Mouse (Mus musculus) layer of hippocampus, adult 8-10 months (tissue): Measurements from ENCODE around the gene Ppp1ca. TPM values are rescaled to one million over a fixed set of nuclear protein-coding genes. Genes with fewer than 3 reads are reported as not detected.

Source experiments
- DNase-seq, 2 experiments: peaks; one replicate each; pipeline ENCODE4 v3.0.0; 2022; ENCODE audit warnings: low spot score in 2 of 2
- microRNA-seq, 2 experiments: library from miRNA; unstranded; fragments of <30 nt; microRNA quantifications; one replicate each; pipeline ENCODE4 v1.2.0; 2022
- total RNA-seq, 4 experiments: library from RNA; stranded (reverse); gene quantifications; 2 replicates each; pipeline ENCODE4 v1.2.4; 2022

Gene Ppp1ca
- total RNA-seq, 4 experiments from 2014 or later, result 255 to 271 (median 266) TPM

- DNase-seq, result peak; percentile 97
These were observed 39.7 kb downstream of the Ppp1ca start, which contains the start of gene Pold4 for GRCm38 (mm10) chr19:4231253-4232185. Pold4 (plus strand) TSS chr19:4231899.

DNA sequence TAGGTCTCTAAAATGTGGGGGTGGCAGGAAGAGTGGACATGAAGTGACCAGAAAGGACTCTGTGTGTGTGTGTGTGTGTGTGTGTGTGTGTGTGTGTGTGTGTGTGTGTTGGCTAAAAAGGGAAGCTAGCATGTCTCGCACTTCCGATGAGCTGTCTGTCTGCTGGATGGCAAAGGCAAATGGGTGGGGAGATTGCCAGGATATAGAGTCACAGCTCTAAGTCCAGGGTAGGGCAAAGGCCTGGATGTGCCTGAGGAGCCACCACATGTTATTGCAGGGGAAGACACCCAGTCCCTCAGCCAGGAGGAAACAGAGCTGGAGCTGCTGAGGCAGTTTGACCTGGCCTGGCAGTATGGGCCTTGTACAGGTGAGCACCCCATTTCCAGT is 40.3 kb downstream of the Ppp1ca start:
- DNase-seq, result peak in 1 of 2 experiments; percentile 45

- DNase-seq, result no peak
These were observed 40.8 kb downstream of the Ppp1ca start for GRCm38 (mm10) chr19:4232651-4233050.

GRCm38 (mm10) chr19:4234548-4234947 is 42.7 kb downstream of the Ppp1ca start:
- no peak for DNase-seq

DNA sequence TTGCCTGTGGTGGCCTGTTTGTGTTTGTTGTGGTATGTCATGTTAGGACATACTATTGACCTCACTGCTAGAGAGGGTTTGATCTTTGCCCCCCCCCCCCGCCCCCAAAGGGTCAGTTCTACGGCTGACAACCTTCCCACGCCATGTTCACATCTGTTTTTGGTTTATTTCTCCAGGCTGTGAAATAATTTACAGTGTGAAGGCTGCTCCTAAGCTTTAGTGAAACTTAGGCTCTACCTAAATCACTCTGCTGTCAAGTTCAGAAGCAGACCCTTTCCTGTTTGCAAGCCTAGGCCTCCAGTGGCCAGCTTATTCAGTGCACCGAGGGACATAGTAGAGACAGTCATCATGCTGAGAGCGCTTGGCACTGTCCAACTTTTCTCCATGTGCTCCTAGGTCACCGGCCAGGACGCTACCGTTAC is 48.4 kb downstream of the Ppp1ca start:
- DNase-seq, result no peak

DNA sequence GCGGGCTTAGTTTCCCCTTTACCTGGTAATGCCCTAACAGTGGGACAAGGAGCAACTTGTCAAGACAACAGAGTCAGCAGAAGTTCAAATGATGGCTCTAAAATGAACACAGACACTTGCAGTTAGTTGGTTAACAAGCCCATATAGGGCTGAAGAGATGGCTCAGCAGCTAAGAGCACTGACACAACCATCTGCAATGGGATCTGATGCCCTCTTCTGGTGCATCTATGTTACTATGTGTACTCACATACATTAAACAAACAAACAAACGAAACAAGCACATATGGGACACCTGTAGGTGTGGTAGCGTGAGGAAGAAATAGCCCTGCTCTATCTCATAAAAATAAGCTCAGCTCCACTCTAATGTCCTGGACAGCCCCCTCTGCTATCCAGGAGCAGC is 50.6 kb downstream of the Ppp1ca start:
- no peak for DNase-seq

DNA sequence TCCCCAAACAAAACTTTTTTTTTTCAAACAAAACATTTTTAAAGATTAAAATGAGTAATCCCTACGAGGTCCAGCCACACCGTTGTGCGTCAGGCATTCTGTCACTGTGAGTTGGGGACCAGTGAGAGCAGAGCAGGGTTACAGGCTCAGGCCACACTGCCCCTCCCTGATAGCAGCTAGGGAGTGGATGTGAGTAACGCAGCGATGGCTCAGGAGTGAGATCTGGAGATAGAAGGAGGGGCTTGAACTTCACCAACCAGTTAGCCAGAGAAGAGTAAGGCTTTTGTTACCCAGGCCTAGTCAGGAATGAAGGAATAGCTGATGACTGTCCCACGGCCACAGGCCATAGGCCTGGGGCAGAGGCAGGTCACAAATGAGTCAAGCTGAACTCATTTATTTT is 52.9 kb downstream of the Ppp1ca start:
- DNase-seq, result no peak

Small RNA genes lying within 50 kb of the gene (microRNA-seq; reads per million reads assigned to microRNA genes)
- gene Gm26115, result 0 reads per million in 2 experiments

Other genes starting within 250 kb of the Ppp1ca start
- not detected for gene Aldh3b3, start 233.4 kb upstream of the Ppp1ca start, total RNA-seq
- gene Aldh3b2, start 219.7 kb upstream of the Ppp1ca start, total RNA-seq, result 1 to 10 TPM in 2 of 4 experiments, under 1 TPM in 2; 0.47 to 1.3 (median 0.90) TPM
- 1 to 10 TPM; 1.5 to 2.7 (median 1.7) TPM for gene Acy3, start 205.5 kb upstream of the Ppp1ca start, total RNA-seq
- not detected for gene Tbx10, start 199.3 kb upstream of the Ppp1ca start, total RNA-seq
- gene Nudt8, start 191.5 kb upstream of the Ppp1ca start, total RNA-seq, result 1 to 10 TPM; 7.7 to 9.4 (median 8.7) TPM
- 1 to 10 TPM in 3 of 4 experiments, under 1 TPM in 1; 0.86 to 2.4 (median 1.7) TPM for gene Gm49405, start 191.4 kb upstream of the Ppp1ca start, total RNA-seq
- gene Doc2g, start 188.8 kb upstream of the Ppp1ca start, total RNA-seq, result 1 to 10 TPM; 1.6 to 3.5 (median 3.0) TPM
- gene Ndufv1, start 179.3 kb upstream of the Ppp1ca start, total RNA-seq, result 100 to 1,000 TPM; 246 to 277 (median 263) TPM
- 100 to 1,000 TPM; 395 to 468 (median 434) TPM for gene Gstp1, start 154.1 kb upstream of the Ppp1ca start, total RNA-seq
- gene Gstp2, start 146.0 kb upstream of the Ppp1ca start, total RNA-seq, result 10 to 100 TPM; 44.8 to 75.0 (median 48.9) TPM
- not detected for gene Gstp3, start 132.5 kb upstream of the Ppp1ca start, total RNA-seq
- gene Cabp2, start 110.5 kb upstream of the Ppp1ca start, total RNA-seq, result not detected
- gene Cdk2ap2, start 94.9 kb upstream of the Ppp1ca start, total RNA-seq, result 10 to 100 TPM; 27.6 to 38.9 (median 31.5) TPM
- gene Pitpnm1, start 92.1 kb upstream of the Ppp1ca start, total RNA-seq, result 100 to 1,000 TPM; 180 to 200 (median 193) TPM
- gene Aip, start 66.2 kb upstream of the Ppp1ca start, total RNA-seq, result 100 to 1,000 TPM; 117 to 127 (median 123) TPM
- under 1 TPM in 1 of 4 experiments, not detected in 3; 0.07 TPM for gene Gpr152, start 52.3 kb upstream of the Ppp1ca start, total RNA-seq
- under 1 TPM in 1 of 4 experiments, not detected in 3; 0.68 TPM for gene Cabp4, start 48.0 kb upstream of the Ppp1ca start, total RNA-seq
- gene Coro1b, start 43.4 kb upstream of the Ppp1ca start, total RNA-seq, result 10 to 100 TPM; 83.8 to 99.0 (median 98.2) TPM
- 1 to 10 TPM; 1.3 to 4.4 (median 1.6) TPM for gene Ptprcap, start 38.5 kb upstream of the Ppp1ca start, total RNA-seq
- 10 to 100 TPM; 30.1 to 44.3 (median 41.1) TPM for gene Rps6kb2, start 28.7 kb upstream of the Ppp1ca start, total RNA-seq
- gene Carns1, start 16.6 kb upstream of the Ppp1ca start, total RNA-seq, result 10 to 100 TPM in 1 of 4 experiments, 1 to 10 TPM in 3; 6.3 to 10.1 (median 8.9) TPM
- gene Tbc1d10c, start 781 bp upstream of the Ppp1ca start, total RNA-seq, result 1 to 10 TPM in 3 of 4 experiments, under 1 TPM in 1; 0.66 to 2.0 (median 1.4) TPM
- 10 to 100 TPM in 2 of 4 experiments, 1 to 10 TPM in 2; 8.7 to 11.6 (median 9.7) TPM for gene Rad9a, start 9.6 kb downstream of the Ppp1ca start, total RNA-seq
- gene Clcf1, start 22.2 kb downstream of the Ppp1ca start, total RNA-seq, result 1 to 10 TPM in 3 of 4 experiments, under 1 TPM in 1; 0.70 to 3.3 (median 1.9) TPM
- gene AC109138.7, start 22.3 kb downstream of the Ppp1ca start, total RNA-seq, result not detected
- 10 to 100 TPM; 13.3 to 25.1 (median 18.5) TPM for gene Pold4, start 39.8 kb downstream of the Ppp1ca start, total RNA-seq
- gene Ssh3, start 77.1 kb downstream of the Ppp1ca start, total RNA-seq, result 10 to 100 TPM; 64.8 to 79.5 (median 68.0) TPM
- 10 to 100 TPM; 60.3 to 77.2 (median 67.3) TPM for gene Ankrd13d, start 91.1 kb downstream of the Ppp1ca start, total RNA-seq
- 100 to 1,000 TPM; 174 to 191 (median 186) TPM for gene Grk2, start 114.2 kb downstream of the Ppp1ca start, total RNA-seq
- 10 to 100 TPM; 79.2 to 87.3 (median 84.4) TPM for gene Kdm2a, start 206.2 kb downstream of the Ppp1ca start, total RNA-seq
- 1 to 10 TPM in 1 of 4 experiments, under 1 TPM in 3; 0.74 to 1.1 (median 0.85) TPM for gene Rhod, start 247.4 kb downstream of the Ppp1ca start, total RNA-seq